Mouse (Mus musculus): Measurements from ENCODE around the gene Kctd21. TPM values are rescaled to one million over a fixed set of nuclear protein-coding genes. Genes with fewer than 3 reads are reported as not detected.

Kctd21 gene
- total and polyA plus RNA-seq, 3 experiments, result 0.23 to 1.2 TPM; not detected in 1

DNA sequence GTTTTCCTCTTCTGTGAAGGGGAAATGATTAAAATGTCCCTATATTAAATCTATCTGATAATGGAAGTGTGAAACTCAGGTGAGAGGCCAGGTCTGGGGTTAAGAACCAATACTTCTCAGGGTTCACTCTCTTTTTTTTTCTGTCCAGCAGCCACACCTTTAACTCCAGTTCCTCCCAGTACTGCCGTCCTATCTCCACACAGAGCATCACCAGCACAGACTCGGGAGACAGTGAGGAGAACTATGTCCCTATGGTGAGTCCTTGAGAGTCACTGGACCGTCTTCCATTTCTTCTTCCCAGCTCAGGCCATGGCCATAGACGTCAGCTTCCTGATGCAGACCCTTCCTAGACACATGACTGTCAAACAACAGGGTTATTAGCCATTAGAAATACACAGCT lies 29.3 kb upstream of the Kctd21 start:
- no peaks in the 10 kb centered on the region for H3K9me3 ChIP-seq (replicated peaks; ENCODE audit: insufficient read depth, low read length)
- H3K27ac ChIP-seq (ENCODE audit: control insufficient read depth, low read depth, low read length), result no peak overlapping the region
- H3K79me2 ChIP-seq (ENCODE audit: control insufficient read depth, insufficient read depth, low read length, poor library complexity), result no peaks in the 10 kb centered on the region
- H3K9ac ChIP-seq (ENCODE audit: control insufficient read depth, low read depth, low read length, poor library complexity, severe bottlenecking), result no peak overlapping the region
- no peak for DNase-seq (ENCODE audit: low read depth, low spot score)
- H3K27me3 ChIP-seq (ENCODE audit: control insufficient read depth in 1 of 2, insufficient read depth in 2 of 2, low read length in 2 of 2), result no peaks in the 10 kb centered on the region
- H3K36me3 ChIP-seq (ENCODE audit: control insufficient read depth in 1 of 2, insufficient read depth in 2 of 2, low read length in 2 of 2), result peaks cover 6 to 10% of the 10 kb centered on the region in 2 experiments
- H3K4me3 ChIP-seq (ENCODE audit: control insufficient read depth in 1 of 2, insufficient read depth in 1 of 2, low read depth in 2 of 2, low read length in 2 of 2), result no peak overlapping the region
- peaks cover 5 to 14% of the 10 kb centered on the region in 2 experiments for H3K4me1 ChIP-seq (ENCODE audit: control insufficient read depth in 1 of 2, insufficient read depth in 2 of 2, low read length in 2 of 2)
- TF ChIP-seq KAT2A (conservative IDR thresholded peaks at IDR 0.05; ENCODE audit: low read depth, low read length), result no peak
- TF ChIP-seq EP300 (IDR thresholded peaks at IDR 0.05; ENCODE audit: low read depth in 1 of 2, low read length in 2 of 2), result no peak
- TF ChIP-seq SIN3A (IDR thresholded peaks at IDR 0.05; ENCODE audit: low read length), result no peak
- TF ChIP-seq CTCF (IDR thresholded peaks at IDR 0.05 in 2 of 3, conservative IDR thresholded peaks at IDR 0.05 in 1 of 3; ENCODE audit: control insufficient read depth in 1 of 3, insufficient read depth in 1 of 3, low read depth in 2 of 3, low read length in 3 of 3, poor library complexity in 1 of 3, severe bottlenecking in 1 of 3), result no peak
- no peak for TF ChIP-seq MXI1 (IDR thresholded peaks at IDR 0.05; ENCODE audit: low read depth, low read length)
- TF ChIP-seq JUND (IDR thresholded peaks at IDR 0.05; ENCODE audit: low read depth, low read length), result no peak
- TF ChIP-seq MYC (IDR thresholded peaks at IDR 0.05; ENCODE audit: low read depth, low read length), result no peak
- no peak for TF ChIP-seq BHLHE40 (IDR thresholded peaks at IDR 0.05; ENCODE audit: borderline replicate concordance, low read depth, low read length)
- no peak for TF ChIP-seq RAD21 (IDR thresholded peaks at IDR 0.05; ENCODE audit: low read depth, low read length)
- TF ChIP-seq ZC3H11A (IDR thresholded peaks at IDR 0.05; ENCODE audit: low read depth, low read length), result no peak

DNA sequence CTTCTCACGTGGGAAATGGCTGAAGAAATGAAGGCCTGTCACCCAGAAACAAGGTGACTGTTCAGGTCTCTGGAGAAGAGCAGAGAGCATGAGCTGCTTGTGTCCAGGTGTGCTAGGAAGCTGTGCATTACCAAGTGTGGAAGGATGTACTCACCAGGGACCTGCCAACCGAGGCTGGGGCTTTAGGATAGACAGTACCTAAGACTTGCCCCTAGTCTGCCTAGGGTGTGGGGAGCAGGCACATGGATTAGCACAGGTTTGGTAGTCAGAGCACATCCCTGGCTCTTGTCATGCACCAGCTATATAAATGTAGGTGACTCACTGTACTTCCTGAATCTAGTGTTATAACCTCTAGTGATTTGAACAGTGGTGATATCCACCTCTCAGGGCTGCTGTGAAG lies 28.5 kb upstream of the Kctd21 start:
- peaks cover 6 to 10% of the 10 kb centered on the region in 2 experiments for H3K36me3 ChIP-seq (ENCODE audit: control insufficient read depth in 1 of 2, insufficient read depth in 2 of 2, low read length in 2 of 2)
- peaks cover 5 to 14% of the 10 kb centered on the region in 2 experiments for H3K4me1 ChIP-seq (ENCODE audit: control insufficient read depth in 1 of 2, insufficient read depth in 2 of 2, low read length in 2 of 2)
- no peaks in the 10 kb centered on the region for H3K9me3 ChIP-seq (replicated peaks; ENCODE audit: insufficient read depth, low read length)
- no peak for DNase-seq (ENCODE audit: low read depth, low spot score)
- no peak overlapping the region for H3K4me3 ChIP-seq (ENCODE audit: control insufficient read depth in 1 of 2, insufficient read depth in 1 of 2, low read depth in 2 of 2, low read length in 2 of 2)
- no peak for TF ChIP-seq ZC3H11A (IDR thresholded peaks at IDR 0.05; ENCODE audit: low read depth, low read length)
- no peak for TF ChIP-seq MYC (IDR thresholded peaks at IDR 0.05; ENCODE audit: low read depth, low read length)
- no peak for TF ChIP-seq JUND (IDR thresholded peaks at IDR 0.05; ENCODE audit: low read depth, low read length)
- TF ChIP-seq POLR2AphosphoS2 (IDR thresholded peaks at IDR 0.05; ENCODE audit: low read length), result no peak
- no peak for TF ChIP-seq POLR2AphosphoS5 (IDR thresholded peaks at IDR 0.05; ENCODE audit: borderline replicate concordance, low read depth, low read length)
- TF ChIP-seq RCOR1 (IDR thresholded peaks at IDR 0.05; ENCODE audit: low read depth, low read length), result no peak
- TF ChIP-seq ELF1 (IDR thresholded peaks at IDR 0.05; ENCODE audit: low read depth, low read length), result no peak
- TF ChIP-seq MAFK (IDR thresholded peaks at IDR 0.05; ENCODE audit: borderline replicate concordance, low read depth, low read length), result no peak
- TF ChIP-seq ZKSCAN1 (IDR thresholded peaks at IDR 0.05; ENCODE audit: low read depth, low read length), result no peak
- TF ChIP-seq E2F4 (IDR thresholded peaks at IDR 0.05; ENCODE audit: borderline replicate concordance, low read depth, low read length), result no peak
- no peak for TF ChIP-seq TBP (IDR thresholded peaks at IDR 0.05; ENCODE audit: low read depth, low read length)
- no peak for TF ChIP-seq MXI1 (IDR thresholded peaks at IDR 0.05; ENCODE audit: low read depth, low read length)
- no peak for TF ChIP-seq CHD1 (IDR thresholded peaks at IDR 0.05; ENCODE audit: low read depth, low read length)
- TF ChIP-seq SIN3A (IDR thresholded peaks at IDR 0.05; ENCODE audit: low read length), result no peak
- H3K27me3 ChIP-seq (ENCODE audit: control insufficient read depth in 1 of 2, insufficient read depth in 2 of 2, low read length in 2 of 2), result no peaks in the 10 kb centered on the region
- H3K79me2 ChIP-seq (ENCODE audit: control insufficient read depth, insufficient read depth, low read length, poor library complexity), result no peaks in the 10 kb centered on the region
- H3K9ac ChIP-seq (ENCODE audit: control insufficient read depth, low read depth, low read length, poor library complexity, severe bottlenecking), result no peak overlapping the region
- no peak overlapping the region for H3K27ac ChIP-seq (ENCODE audit: control insufficient read depth, low read depth, low read length)
